Mouse (Mus musculus) layer of hippocampus, adult 9-11 months (tissue): ENCODE results near the gene Patj.
"Not testable (repeated sequence)": the region's sequence is repeated elsewhere in the genome, so short reads cannot be mapped to it uniquely, and the experiment has no call there.

ENCODE experiments used
- DNase-seq: peaks from one replicate; pipeline ENCODE4 v3.0.0; 2022

Patj gene

GRCm38 (mm10) chr4:98666451-98666850, 270.9 kb downstream of the Patj start:
- DNase-seq, result no peak

GRCm38 (mm10) chr4:98667009-98667408, 271.4 kb downstream of the Patj start:
- DNase-seq, result no peak

- no peak for DNase-seq
Observed at GRCm38 (mm10) chr4:98677506-98677905, 281.9 kb downstream of the Patj start.

- DNase-seq, result no peak
Observed at GRCm38 (mm10) chr4:98686678-98687267, 291.2 kb downstream of the Patj start.

GRCm38 (mm10) chr4:98688116-98688515, 292.5 kb downstream of the Patj start:
- no peak for DNase-seq

GRCm38 (mm10) chr4:98688520-98688919, 292.9 kb downstream of the Patj start:
- DNase-seq, result no peak

GRCm38 (mm10) chr4:98689988-98690387, 294.4 kb downstream of the Patj start:
- DNase-seq, result no peak

GRCm38 (mm10) chr4:98693465-98694185, 298.0 kb downstream of the Patj start:
- no peak for DNase-seq

GRCm38 (mm10) chr4:98697932-98698331, 302.3 kb downstream of the Patj start:
- no peak for DNase-seq

- DNase-seq, result no peak
Observed at GRCm38 (mm10) chr4:98698921-98699320, 303.3 kb downstream of the Patj start.

GRCm38 (mm10) chr4:98700156-98700555, 304.6 kb downstream of the Patj start:
- no peak for DNase-seq

GRCm38 (mm10) chr4:98702201-98702894, 306.8 kb downstream of the Patj start:
- DNase-seq, result peak; percentile 41

GRCm38 (mm10) chr4:98710891-98711290, 315.3 kb downstream of the Patj start:
- no peak for DNase-seq

GRCm38 (mm10) chr4:98717735-98718546, 322.4 kb downstream of the Patj start:
- DNase-seq, result no peak

GRCm38 (mm10) chr4:98718547-98718917, 322.9 kb downstream of the Patj start:
- no peak for DNase-seq

- peak; percentile 34 for DNase-seq
Observed at GRCm38 (mm10) chr4:98722454-98722853, 326.9 kb downstream of the Patj start.

GRCm38 (mm10) chr4:98724682-98725081, 329.1 kb downstream of the Patj start:
- DNase-seq, result not testable (repeated sequence)

GRCm38 (mm10) chr4:98725439-98725838, 329.9 kb downstream of the Patj start:
- no peak for DNase-seq

GRCm38 (mm10) chr4:98726590-98727237, 331.1 kb downstream of the Patj start, which contains the start of gene L1td1:
TSS of gene L1td1 (plus strand) at chr4:98726734.
- no peak for DNase-seq

GRCm38 (mm10) chr4:98727295-98727958, 331.8 kb downstream of the Patj start:
- DNase-seq, result no peak

GRCm38 (mm10) chr4:98727959-98728347, 332.4 kb downstream of the Patj start:
- DNase-seq, result no peak

GRCm38 (mm10) chr4:98728716-98729115, 333.1 kb downstream of the Patj start:
- DNase-seq, result no peak
